Mouse (Mus musculus): ENCODE measurements around the gene Pcsk2. TPM values are rescaled to one million over a fixed set of nuclear protein-coding genes. Genes with fewer than 3 reads are reported as not detected.

The Pcsk2 gene
- polyA plus RNA-seq, 1 experiment from 2014 or later = 23.5 TPM

DNA sequence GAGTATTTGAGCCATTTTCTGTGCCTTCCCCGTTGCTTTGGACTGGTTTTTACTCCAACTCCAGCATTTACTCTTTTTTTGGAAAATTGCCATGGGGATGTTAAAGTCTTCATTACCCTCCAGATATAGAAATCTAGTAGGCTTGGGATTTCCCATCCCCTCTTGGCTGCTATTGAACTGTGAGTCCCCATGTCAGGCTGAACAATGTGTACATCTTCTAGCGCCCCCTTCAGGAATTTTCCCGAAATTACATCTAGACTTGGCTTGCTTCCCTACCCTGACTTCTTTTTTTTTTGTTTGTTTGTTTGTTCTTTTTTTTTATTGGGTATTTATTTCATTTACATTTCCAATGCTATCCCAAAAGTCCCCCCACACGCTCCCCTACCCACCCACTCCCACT is 163.3 kb downstream of the Pcsk2 start:
- no peak overlapping the region for H3K9ac ChIP-seq (replicated peaks)
- 0 out of 2 replicates have a peak, but pooled peaks cover 3% of the 10 kb centered on the region for H3K4me1 ChIP-seq (replicated peaks)
- no peaks in the 10 kb centered on the region for H3K36me3 ChIP-seq
- H3K27me3 ChIP-seq = no peaks in the 10 kb centered on the region
- no peak overlapping the region for H3K4me2 ChIP-seq (replicated peaks)
- no peak for ATAC-seq
- no peak overlapping the region for H3K4me3 ChIP-seq (replicated peaks)
- no peak overlapping the region for H3K27ac ChIP-seq
- WGBS = 25% methylated on average over 4 of the region's 4 CpGs
- H3K9me3 ChIP-seq = no peaks in the 10 kb centered on the region

DNA sequence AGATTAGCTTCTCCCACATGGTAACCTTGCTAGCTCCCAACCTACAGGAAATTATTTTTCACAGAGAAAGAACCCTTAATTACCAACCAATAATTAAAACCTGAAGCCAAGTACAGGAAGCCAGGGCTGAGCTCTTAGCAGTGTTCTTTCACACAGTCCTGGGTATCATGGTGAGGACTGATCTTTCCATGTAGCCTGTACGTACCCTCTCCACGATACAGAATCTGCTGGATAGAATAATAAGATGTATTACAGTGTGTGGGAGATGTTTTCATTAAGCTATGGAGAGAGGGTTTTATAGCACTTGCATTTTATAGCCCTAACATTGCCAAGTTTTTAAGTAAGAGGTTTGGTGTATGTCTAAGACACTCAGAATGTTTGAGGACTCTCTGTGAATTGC is 164.0 kb downstream of the Pcsk2 start:
- WGBS = 94% methylated on average over 2 of the region's 2 CpGs
- H3K36me3 ChIP-seq = no peaks in the 10 kb centered on the region
- H3K4me2 ChIP-seq (replicated peaks) = no peak overlapping the region

DNA sequence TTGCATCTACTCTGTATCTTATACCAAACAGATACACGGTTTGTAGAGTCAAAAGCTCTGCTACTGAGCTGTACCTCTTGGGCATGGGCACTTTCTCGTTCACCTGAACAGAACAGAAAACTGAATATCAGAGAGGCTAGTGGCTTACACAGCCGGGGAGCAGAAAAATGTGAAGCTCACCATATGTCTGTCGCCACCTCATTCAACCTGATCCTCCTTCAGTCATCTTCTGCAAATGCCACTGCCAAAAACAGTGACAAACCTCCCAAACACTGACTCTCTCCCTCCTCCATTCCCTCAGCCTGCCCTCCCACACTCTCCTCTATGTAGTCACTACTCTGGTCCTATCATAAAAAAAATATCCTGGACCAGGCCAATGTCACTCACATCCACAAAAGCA is 165.9 kb downstream of the Pcsk2 start:
- Histone ChIP-seq H3K4me2 (replicated peaks) (no peak overlapping the region), H3K4me1 (replicated peaks) (0 out of 2 replicates have a peak, but pooled peaks cover 3% of the 10 kb centered on the region), H3K4me3 (replicated peaks) (no peak overlapping the region), H3K27me3 (no peaks in the 10 kb centered on the region), H3K9me3 (no peaks in the 10 kb centered on the region), H3K27ac (no peak overlapping the region), H3K9ac (replicated peaks) (no peak overlapping the region), H3K36me3 (no peaks in the 10 kb centered on the region)
- WGBS = 90% methylated on average over 4 of the region's 4 CpGs
- ATAC-seq = no peak

More for the DNA sequence above, 164.0 kb downstream of the Pcsk2 start:
- no peaks in the 10 kb centered on the region for H3K9me3 ChIP-seq
- H3K27me3 ChIP-seq = no peaks in the 10 kb centered on the region
- H3K4me1 ChIP-seq (replicated peaks) = 0 out of 2 replicates have a peak, but pooled peaks cover 3% of the 10 kb centered on the region
- ATAC-seq = no peak
- H3K9ac ChIP-seq (replicated peaks) = no peak overlapping the region
- no peak overlapping the region for H3K4me3 ChIP-seq (replicated peaks)
- no peak overlapping the region for H3K27ac ChIP-seq

DNA sequence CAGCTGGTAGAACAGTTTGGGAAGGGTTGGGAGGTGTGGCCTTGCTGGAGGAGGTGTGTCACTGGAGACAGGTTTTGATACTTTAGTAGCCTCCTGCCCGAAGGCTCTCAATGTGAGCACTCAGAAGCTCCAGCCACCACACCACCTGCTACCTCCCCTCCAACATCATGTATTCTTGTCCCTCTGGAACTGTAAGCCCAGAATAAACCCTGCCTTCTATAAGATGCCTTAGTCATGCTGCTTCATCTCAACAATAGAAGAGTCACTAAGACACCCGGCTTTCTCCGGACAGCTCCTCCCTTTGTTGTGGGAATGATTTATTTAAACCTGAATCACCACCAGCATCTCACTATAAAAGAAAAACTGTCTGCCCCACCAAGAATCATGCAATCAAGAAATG is 166.9 kb downstream of the Pcsk2 start:
- 72% methylated on average over 3 of the region's 3 CpGs for WGBS
- Histone ChIP-seq H3K9ac (replicated peaks) (no peak overlapping the region), H3K4me1 (replicated peaks) (0 out of 2 replicates have a peak, but pooled peaks cover 3% of the 10 kb centered on the region), H3K36me3 (no peaks in the 10 kb centered on the region), H3K4me3 (replicated peaks) (no peak overlapping the region), H3K4me2 (replicated peaks) (no peak overlapping the region), H3K9me3 (no peaks in the 10 kb centered on the region), H3K27me3 (no peaks in the 10 kb centered on the region), H3K27ac (no peak overlapping the region)
- no peak for ATAC-seq

DNA sequence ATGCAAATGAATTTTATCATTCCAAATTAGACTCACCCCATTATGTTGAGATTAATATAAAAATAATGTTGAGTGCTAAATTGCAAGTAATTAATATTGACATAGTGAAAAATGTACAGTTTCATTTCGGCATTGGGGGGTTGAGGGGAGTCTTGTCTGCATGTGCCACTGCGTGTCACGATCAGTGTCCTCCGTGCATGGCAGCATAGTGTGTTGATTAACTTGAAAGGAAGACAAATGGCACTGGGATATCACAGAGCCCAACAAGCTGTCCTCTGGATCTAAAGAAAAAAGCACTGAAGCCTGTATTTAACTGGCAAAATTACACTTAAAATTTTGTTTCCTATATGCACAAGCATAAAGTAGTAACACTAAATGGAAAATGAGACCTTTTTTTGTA is 167.9 kb downstream of the Pcsk2 start:
- Histone ChIP-seq H3K27me3 (no peaks in the 10 kb centered on the region), H3K4me3 (replicated peaks) (no peak overlapping the region), H3K4me2 (replicated peaks) (no peak overlapping the region), H3K36me3 (no peaks in the 10 kb centered on the region), H3K9ac (replicated peaks) (no peak overlapping the region), H3K9me3 (no peaks in the 10 kb centered on the region), H3K4me1 (replicated peaks) (0 out of 2 replicates have a peak, but pooled peaks cover 3% of the 10 kb centered on the region), H3K27ac (no peak overlapping the region)
- ATAC-seq = no peak
- WGBS = 80% methylated on average over 4 of the region's 4 CpGs

DNA sequence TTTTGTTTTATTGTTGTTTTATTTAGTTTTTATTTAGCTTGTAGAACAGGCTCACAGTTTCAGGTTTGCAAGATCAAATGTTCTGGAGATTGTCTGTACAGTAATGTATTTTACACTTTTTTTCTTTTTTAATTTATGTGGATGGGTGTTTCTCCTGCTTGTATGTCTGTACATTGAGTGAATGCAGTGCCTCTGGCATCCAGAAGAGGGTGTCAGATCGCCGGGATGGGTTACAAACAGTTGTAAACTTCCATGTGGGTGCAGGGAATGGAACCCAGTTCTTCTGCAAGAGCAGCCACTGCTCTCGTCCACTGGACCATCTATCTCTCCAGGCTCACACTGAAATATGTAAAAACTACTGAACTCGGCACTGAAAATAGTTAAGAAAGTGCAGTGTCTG is 169.2 kb downstream of the Pcsk2 start:
- Histone ChIP-seq H3K27me3 (no peaks in the 10 kb centered on the region), H3K4me1 (replicated peaks) (0 out of 2 replicates have a peak, but pooled peaks cover 3% of the 10 kb centered on the region), H3K9ac (replicated peaks) (no peak overlapping the region), H3K9me3 (no peaks in the 10 kb centered on the region), H3K27ac (no peak overlapping the region), H3K4me3 (replicated peaks) (no peak overlapping the region), H3K36me3 (no peaks in the 10 kb centered on the region), H3K4me2 (replicated peaks) (no peak overlapping the region)
- WGBS = 72% methylated on average over 4 of the region's 4 CpGs
- no peak for ATAC-seq

DNA sequence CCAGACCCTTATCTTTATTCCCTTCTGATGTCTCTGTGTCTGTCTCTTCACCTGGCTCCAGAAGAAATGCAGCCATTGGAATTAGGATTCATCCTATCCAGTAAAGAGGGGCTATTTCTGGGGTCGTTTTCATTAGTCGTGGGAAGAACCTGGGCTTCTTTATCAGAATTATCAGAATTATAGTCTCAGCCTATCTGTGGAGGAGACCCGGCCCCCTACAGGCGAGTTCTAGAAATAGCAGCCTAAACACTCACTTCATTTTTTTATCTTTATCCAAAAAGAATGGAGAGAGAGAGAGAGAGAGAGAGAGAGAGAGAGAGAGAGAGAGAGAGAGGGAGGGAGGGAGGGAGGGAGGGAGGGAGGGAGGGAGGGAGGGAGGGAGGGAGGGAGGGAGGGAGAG is 177.3 kb downstream of the Pcsk2 start:
- no peak overlapping the region for H3K4me2 ChIP-seq (replicated peaks)
- no peaks in the 10 kb centered on the region for H3K27me3 ChIP-seq
- no peaks in the 10 kb centered on the region for H3K9me3 ChIP-seq
- no peak overlapping the region for H3K27ac ChIP-seq
- ATAC-seq = no peak
- no peak overlapping the region for H3K9ac ChIP-seq (replicated peaks)
- WGBS = 18% methylated on average over 4 of the region's 4 CpGs
- no peaks in the 10 kb centered on the region for H3K36me3 ChIP-seq
- no peaks in the 10 kb centered on the region for H3K4me1 ChIP-seq (replicated peaks)
- H3K4me3 ChIP-seq (replicated peaks) = no peak overlapping the region

DNA sequence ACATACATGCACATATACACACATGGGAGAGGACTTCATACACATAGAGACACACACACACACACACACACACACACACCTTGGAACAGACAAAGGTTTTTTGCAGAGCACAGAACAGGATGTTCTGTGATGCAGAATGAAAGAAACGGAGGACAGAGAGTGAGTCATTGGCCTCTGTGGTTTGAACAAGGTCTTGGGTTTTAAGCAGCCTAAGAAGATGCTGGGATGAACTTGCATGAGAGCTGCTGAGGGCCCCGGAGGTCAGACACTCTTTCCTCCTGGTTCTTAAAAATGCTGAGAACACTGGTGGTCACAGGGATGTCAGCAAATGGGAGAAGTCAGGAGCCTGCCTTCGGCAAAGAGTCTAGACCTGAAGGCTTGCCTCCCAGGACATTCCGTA is 178.1 kb downstream of the Pcsk2 start:
- H3K9me3 ChIP-seq = no peaks in the 10 kb centered on the region
- no peak overlapping the region for H3K4me2 ChIP-seq (replicated peaks)
- no peaks in the 10 kb centered on the region for H3K27me3 ChIP-seq
- no peak overlapping the region for H3K4me3 ChIP-seq (replicated peaks)
- no peaks in the 10 kb centered on the region for H3K36me3 ChIP-seq
- 88% methylated on average over 4 of the region's 4 CpGs for WGBS
- no peak overlapping the region for H3K9ac ChIP-seq (replicated peaks)
- ATAC-seq = no peak
- no peak overlapping the region for H3K27ac ChIP-seq
- H3K4me1 ChIP-seq (replicated peaks) = no peaks in the 10 kb centered on the region

DNA sequence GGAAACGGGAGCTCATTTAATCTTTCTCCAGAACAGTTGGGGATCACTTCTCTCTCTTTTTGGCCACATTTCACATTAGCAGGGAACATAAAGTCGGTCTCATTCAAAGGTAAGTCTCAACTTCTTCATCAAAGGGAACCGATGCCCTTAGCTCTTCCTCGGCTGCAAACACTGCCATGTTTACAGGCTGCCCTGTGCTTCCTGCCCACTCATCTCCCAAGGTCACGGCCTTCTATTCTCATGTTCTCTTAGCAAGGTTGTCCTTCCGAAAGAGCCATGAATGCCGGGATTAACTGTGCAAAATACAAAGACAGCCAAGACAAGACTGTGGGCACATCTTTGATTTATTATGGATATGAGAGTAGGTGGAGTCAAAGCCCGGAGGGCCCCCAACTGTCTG is 178.8 kb downstream of the Pcsk2 start:
- no peaks in the 10 kb centered on the region for H3K27me3 ChIP-seq
- 74% methylated on average over 8 of the region's 8 CpGs for WGBS
- no peak for ATAC-seq

DNA sequence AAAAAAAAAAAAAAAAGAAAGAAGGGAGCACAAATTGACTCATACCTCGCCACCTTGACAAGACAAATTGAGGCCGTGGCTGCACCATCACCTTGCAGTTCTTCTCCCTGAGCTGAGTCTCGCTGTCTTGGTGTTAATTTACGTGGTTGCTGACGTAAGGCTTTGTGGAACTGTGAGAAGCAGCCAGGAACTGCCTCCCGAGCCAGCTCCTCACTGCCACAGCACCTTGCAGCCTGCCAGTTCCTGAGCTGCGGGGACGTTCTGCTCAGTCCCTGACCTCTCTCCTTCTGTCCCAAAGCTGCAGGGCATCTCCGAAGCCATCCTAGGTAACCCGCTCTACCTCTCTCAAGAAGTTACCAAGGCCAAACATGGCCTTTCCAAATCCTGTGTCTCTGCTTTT is 186.5 kb downstream of the Pcsk2 start:
- WGBS = 93% methylated on average over 10 of the region's 10 CpGs
- H3K36me3 ChIP-seq = no peaks in the 10 kb centered on the region

More for the DNA sequence above, 178.8 kb downstream of the Pcsk2 start:
- Histone ChIP-seq H3K4me1 (replicated peaks) (no peaks in the 10 kb centered on the region), H3K4me2 (replicated peaks) (no peak overlapping the region), H3K27ac (no peak overlapping the region), H3K36me3 (no peaks in the 10 kb centered on the region), H3K9ac (replicated peaks) (no peak overlapping the region), H3K4me3 (replicated peaks) (no peak overlapping the region), H3K9me3 (no peaks in the 10 kb centered on the region)

DNA sequence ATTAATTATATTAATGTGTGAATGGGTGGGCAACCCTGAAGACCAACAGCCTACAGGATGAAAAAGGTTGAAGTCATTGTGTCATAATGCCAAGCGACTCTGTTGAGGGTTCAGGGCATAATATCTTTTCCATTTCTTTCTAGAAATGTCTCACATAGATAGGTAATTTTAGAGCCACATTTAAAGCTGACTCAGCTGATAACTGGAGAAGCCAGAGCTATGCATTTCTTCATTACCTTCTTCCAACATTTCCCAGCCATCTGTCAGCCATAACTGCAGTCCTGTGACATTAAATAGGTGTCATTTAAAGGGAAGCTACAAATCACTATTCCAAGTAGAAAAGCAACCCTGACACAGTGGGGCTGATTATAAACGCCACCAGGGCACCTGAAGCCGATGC is 189.5 kb downstream of the Pcsk2 start:
- Histone ChIP-seq H3K4me3 (replicated peaks) (no peak overlapping the region), H3K27ac (no peak overlapping the region), H3K27me3 (no peaks in the 10 kb centered on the region), H3K4me1 (replicated peaks) (no peaks in the 10 kb centered on the region), H3K9me3 (no peaks in the 10 kb centered on the region), H3K4me2 (replicated peaks) (no peak overlapping the region), H3K36me3 (no peaks in the 10 kb centered on the region), H3K9ac (replicated peaks) (no peak overlapping the region)
- ATAC-seq = no peak
- 83% methylated on average over 3 of the region's 3 CpGs for WGBS

More for the DNA sequence above, 186.5 kb downstream of the Pcsk2 start:
- Histone ChIP-seq H3K4me1 (replicated peaks) (no peaks in the 10 kb centered on the region), H3K9me3 (no peaks in the 10 kb centered on the region), H3K27me3 (no peaks in the 10 kb centered on the region), H3K27ac (no peak overlapping the region), H3K4me2 (replicated peaks) (no peak overlapping the region), H3K4me3 (replicated peaks) (no peak overlapping the region), H3K9ac (replicated peaks) (no peak overlapping the region)
- no peak for ATAC-seq

DNA sequence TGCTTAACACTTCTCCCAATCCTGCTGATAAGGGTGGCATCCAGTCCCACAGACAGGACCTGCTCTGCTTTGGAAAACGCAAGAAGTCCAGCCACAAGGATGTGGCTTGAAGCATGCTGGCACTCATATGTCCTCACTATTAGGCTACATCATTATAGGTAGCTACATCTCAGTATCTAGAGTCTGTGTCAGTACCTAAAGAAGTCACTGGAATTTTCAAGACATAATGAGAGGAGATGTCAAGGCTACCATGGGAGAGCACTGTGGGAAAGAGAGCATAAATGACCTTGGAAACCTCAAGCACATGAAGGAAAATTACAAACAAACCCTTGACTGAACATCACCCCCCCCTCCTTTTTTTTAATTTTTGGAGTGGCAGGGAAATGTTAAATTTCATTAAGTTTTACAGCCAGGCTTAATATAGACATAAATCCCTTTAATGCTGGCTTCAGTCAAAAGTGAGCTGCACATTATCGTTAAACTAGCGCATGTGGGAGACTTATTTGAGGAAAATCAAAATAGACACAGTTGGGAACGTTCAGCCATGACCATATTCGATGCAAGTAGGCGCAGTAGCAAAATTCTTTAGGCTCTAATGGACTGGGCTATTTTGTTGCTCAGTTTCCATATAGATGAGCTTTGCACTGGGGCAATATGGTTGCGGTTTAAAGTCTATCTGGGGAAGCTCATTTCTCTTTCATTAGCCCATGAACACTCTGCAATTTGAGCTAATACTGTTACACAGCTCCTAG is 193.7 kb downstream of the Pcsk2 start:
- WGBS = 90% methylated on average over 7 of the region's 7 CpGs
- no peak overlapping the region for H3K4me3 ChIP-seq (replicated peaks)
- no peak for ATAC-seq
- H3K36me3 ChIP-seq = no peaks in the 10 kb centered on the region
- H3K9me3 ChIP-seq = no peaks in the 10 kb centered on the region
- H3K4me2 ChIP-seq (replicated peaks) = no peak overlapping the region
- no peak overlapping the region for H3K9ac ChIP-seq (replicated peaks)
- H3K4me1 ChIP-seq (replicated peaks) = no peaks in the 10 kb centered on the region
- no peak overlapping the region for H3K27ac ChIP-seq
- no peaks in the 10 kb centered on the region for H3K27me3 ChIP-seq

DNA sequence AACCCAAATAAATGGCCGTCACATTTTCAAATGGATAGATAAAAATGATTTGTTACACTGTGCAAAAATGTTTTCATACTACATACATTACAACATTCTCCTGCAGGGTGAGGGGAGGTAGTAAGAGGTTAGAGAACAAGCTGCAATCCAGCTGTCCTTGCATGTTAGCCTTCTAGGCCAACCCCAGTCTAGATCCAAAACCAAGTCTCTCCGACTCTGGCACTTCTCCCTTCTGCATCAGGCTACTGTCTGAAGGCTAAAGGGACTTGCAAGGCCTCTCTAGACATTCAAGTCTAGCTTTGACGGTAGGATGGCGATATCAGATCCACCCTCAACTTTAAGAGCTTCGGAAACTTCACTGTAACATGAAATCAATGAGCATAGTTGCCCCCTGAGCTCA is 196.5 kb downstream of the Pcsk2 start:
- H3K36me3 ChIP-seq = no peaks in the 10 kb centered on the region

More for the DNA sequence above, 196.5 kb downstream of the Pcsk2 start:
- H3K4me3 ChIP-seq (replicated peaks) = no peak overlapping the region
- no peaks in the 10 kb centered on the region for H3K4me1 ChIP-seq (replicated peaks)
- no peak overlapping the region for H3K9ac ChIP-seq (replicated peaks)
- no peaks in the 10 kb centered on the region for H3K27me3 ChIP-seq
- no peak overlapping the region for H3K4me2 ChIP-seq (replicated peaks)
- no peak for ATAC-seq
- no peaks in the 10 kb centered on the region for H3K9me3 ChIP-seq
- 95% methylated on average over 5 of the region's 5 CpGs for WGBS
- no peak overlapping the region for H3K27ac ChIP-seq

All from midbrain, embryonic 13.5 days (tissue).